ENCODE assay signal across 9 mouse cellular contexts in the genomic region with DNA sequence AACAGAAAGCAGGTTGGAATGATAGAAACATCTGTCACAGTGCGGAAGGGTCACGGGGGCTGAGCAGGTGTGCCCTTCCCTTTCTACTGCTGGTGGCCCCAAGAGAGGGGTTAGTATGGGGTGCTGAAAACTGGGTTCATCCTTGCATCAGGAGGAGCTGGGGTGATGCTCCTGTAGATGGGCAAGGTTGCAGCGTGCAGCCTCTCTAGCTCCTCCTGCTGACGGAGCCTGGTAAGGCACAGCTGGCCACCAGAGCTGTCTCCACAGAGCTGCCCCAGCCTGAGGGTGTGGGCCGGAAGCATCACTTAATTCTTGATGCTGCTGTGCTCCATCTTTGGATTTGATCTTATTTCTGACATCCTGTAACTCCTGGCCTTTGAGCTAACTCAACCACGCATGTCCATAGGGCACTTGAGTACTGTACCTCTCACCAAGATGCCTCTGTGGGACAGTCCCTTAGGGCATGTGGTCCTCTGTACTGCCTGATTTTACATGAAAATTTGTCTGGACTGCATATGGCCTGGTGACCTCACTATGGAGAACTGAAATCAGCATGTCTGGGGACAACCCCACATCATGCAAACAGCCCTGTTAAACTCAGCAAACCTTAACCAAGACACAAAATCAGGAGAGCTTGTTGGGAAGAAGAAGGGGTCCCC. TPM values are rescaled to one million over a fixed set of nuclear protein-coding genes. Genes with fewer than 3 reads are reported as not detected.
DNase-seq lines count a peak whose midpoint lies in the region; ATAC-seq lines count a peak whose summit lies in the region.
"Had no signal": no experiment of that assay in that cellular context is flagged by ENCODE, and none has a peak within 500 bp of the region (broad histone marks: within the 10 kb centered on the region; RNA-seq: fewer than 3 reads in every experiment).

No protein-coding gene starts in this region.

- ATAC-seq in heart, embryonic 12.5 days (ENCODE audit: insufficient number of reproducible peaks, low FRiP score) = no peak

- H3K4me3 ChIP-seq in heart, embryonic 12.5 days = no peak overlapping the region

- H3K9me3 ChIP-seq in heart, embryonic 12.5 days (replicated peaks) = no peaks in the 10 kb centered on the region

- 59% methylated on average over 6 of the region's 6 CpGs for WGBS in heart, embryonic 12.5 days

- no peak overlapping the region for H3K9ac ChIP-seq in heart, embryonic 12.5 days

- H3K27me3 ChIP-seq in heart, embryonic 12.5 days (replicated peaks) = no peaks in the 10 kb centered on the region

- H3K4me2 ChIP-seq in heart, embryonic 12.5 days = no peak overlapping the region

- H3K4me1 ChIP-seq in heart, embryonic 12.5 days (replicated peaks) = no peaks in the 10 kb centered on the region

- peak; percentile 92 for DNase-seq in heart, adult 11 months
- DNase-seq in T-cell, adult 2 months (ENCODE audit: low spot score) = peak; percentile 76
- peak; percentile 58 to 81 for DNase-seq in cerebellum, postnatal 4 days (ENCODE audit: low spot score in 2 of 2)
- peak; percentile 46 for DNase-seq in heart, adult 8-10 months (ENCODE audit: low spot score)
- DNase-seq in kidney, postnatal 4 days = peak; percentile 87 to 89
- peak; percentile 81 for DNase-seq in lung, postnatal 10 days
- DNase-seq in right cerebral cortex, postnatal 4 days = peak; percentile 71

- peaks cover 84% of the 10 kb centered on the region for H3K36me3 ChIP-seq in heart, embryonic 12.5 days

- no peak overlapping the region for H3K27ac ChIP-seq in heart, embryonic 12.5 days (ENCODE audit: poor library complexity, severe bottlenecking)

RNA-seq across cellular contexts. Expression of a gene that starts 18.6 kb away (rescaled TPM):
- polyA plus RNA-seq in heart, embryonic 12.5 days (2016; fragmentation: Nextera tagmentation; extraction: Ambion mirVana) = 70.5 and 71.7 TPM in 2 replicates
- 10 to 100 TPM; 19.7 to 30.8 (median 27.1) TPM for total RNA-seq in heart, adult 8-10 months (2022)

RNA-seq across cellular contexts. Expression of a gene that starts 18.8 kb away (rescaled TPM):
- polyA plus RNA-seq in heart, embryonic 12.5 days (2016; fragmentation: Nextera tagmentation; extraction: Ambion mirVana) = not detected in 2 replicates
- not detected for total RNA-seq in heart, adult 8-10 months (2022)
- total RNA-seq: layer of hippocampus, adult 18-20 months had no signal

RNA-seq across cellular contexts. Expression of a gene that starts 22.6 kb away (rescaled TPM):
- 17.6 and 19.2 TPM in 2 replicates for polyA plus RNA-seq in heart, embryonic 12.5 days (2016; fragmentation: Nextera tagmentation; extraction: Ambion mirVana)
- 10 to 100 TPM; 66.1 to 75.2 (median 70.0) TPM for total RNA-seq in heart, adult 8-10 months (2022)

RNA-seq across cellular contexts. Expression of a gene that starts 22.7 kb away (rescaled TPM):
- 0.69 and 1.1 TPM in 2 replicates for polyA plus RNA-seq in heart, embryonic 12.5 days (2016; fragmentation: Nextera tagmentation; extraction: Ambion mirVana)
- under 1 TPM in 1 of 4 experiments, not detected in 3; 0.09 TPM for total RNA-seq in heart, adult 8-10 months (2022)

RNA-seq across cellular contexts. Expression of a gene that starts 34.2 kb away (rescaled TPM):
- 9.0 TPM in 2 replicates for polyA plus RNA-seq in heart, embryonic 12.5 days (2016; fragmentation: Nextera tagmentation; extraction: Ambion mirVana)
- 10 to 100 TPM; 16.2 to 20.0 (median 18.2) TPM for total RNA-seq in heart, adult 8-10 months (2022)
